Mouse (Mus musculus): ENCODE measurements at regions not wholly inside any gene's neighbourhood (a gene's known extent, or its start where the extent isn't known, plus 50 kb on each side); places are given as distances from the start of the nearest gene placed in this dataset.

DNA sequence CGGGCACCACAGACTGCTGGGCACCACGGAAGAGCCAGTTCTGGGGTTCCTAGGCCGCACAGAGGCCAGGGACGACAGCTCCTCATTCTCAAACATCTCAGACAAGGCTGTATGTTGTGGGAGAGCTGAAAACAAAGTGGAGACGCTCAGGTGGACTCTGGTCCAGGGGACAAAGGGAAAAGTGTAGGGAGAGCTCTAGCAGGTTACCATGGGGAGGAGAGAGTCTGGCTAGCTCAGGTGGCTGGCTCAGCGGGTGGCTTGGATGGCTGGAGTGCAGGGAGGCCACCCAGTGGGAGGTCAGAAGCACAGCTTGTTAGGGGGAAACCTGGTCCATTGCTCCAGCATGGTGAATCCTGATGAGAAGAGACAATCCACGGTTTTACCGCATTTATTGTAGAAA lies 253.3 kb upstream of the Mmadhc start:
- no peak overlapping the region for H3K27ac ChIP-seq (ENCODE audit: insufficient read depth, low read length)
- no peaks in the 10 kb centered on the region for H3K4me1 ChIP-seq (ENCODE audit: control insufficient read depth, insufficient read depth, low read length)
- H3K4me3 ChIP-seq (ENCODE audit: insufficient read depth, low read length), result no peak overlapping the region
- no peak for TF ChIP-seq CTCF (IDR thresholded peaks at IDR 0.05; ENCODE audit: borderline replicate concordance, insufficient read depth, low read length)
- no peak for TF ChIP-seq POLR2A (IDR thresholded peaks at IDR 0.05; ENCODE audit: low read depth, low read length)

DNA sequence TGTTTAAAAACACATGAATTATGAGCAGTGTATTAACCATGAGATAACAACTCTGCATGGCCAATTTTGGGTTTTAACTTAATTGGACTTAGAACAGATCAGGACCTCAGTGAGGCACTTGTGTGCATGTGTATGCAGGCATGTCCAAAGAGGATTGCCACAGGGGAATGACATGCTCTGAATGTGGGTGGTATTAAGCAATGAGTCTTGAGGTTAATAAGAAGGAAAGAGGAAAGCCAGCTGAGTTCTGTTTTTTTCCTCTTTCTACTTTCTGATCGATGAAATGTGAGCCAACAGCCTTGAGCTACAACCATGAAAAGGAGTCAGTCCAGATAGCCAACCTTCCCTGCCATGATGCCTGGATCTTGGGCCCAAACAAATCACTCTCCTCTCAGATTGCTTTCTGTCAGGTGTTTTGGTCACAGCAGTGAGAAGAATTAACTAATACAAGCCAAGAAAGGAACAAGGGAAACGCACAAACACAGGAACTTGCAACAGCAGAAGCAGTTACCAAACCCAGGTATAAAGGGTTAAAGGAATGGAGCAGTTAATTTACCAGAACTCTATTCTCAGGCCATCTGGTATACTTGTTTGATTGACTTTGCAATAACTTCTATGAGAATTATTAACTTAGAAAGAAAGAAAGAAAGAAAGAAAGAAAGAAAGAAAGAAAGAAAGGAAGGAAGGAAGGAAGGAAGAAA lies 243.3 kb upstream of the Mmadhc start:
- Histone ChIP-seq H3K27ac (ENCODE audit: insufficient read depth, low read length) (peak overlapping the region; percentile 95), H3K4me3 (ENCODE audit: insufficient read depth, low read length) (no peak overlapping the region), H3K4me1 (ENCODE audit: control insufficient read depth, insufficient read depth, low read length) (peaks cover 12% of the 10 kb centered on the region)
- no peak for TF ChIP-seq CTCF (IDR thresholded peaks at IDR 0.05; ENCODE audit: borderline replicate concordance, insufficient read depth, low read length)
- no peak for TF ChIP-seq POLR2A (IDR thresholded peaks at IDR 0.05; ENCODE audit: low read depth, low read length)

DNA sequence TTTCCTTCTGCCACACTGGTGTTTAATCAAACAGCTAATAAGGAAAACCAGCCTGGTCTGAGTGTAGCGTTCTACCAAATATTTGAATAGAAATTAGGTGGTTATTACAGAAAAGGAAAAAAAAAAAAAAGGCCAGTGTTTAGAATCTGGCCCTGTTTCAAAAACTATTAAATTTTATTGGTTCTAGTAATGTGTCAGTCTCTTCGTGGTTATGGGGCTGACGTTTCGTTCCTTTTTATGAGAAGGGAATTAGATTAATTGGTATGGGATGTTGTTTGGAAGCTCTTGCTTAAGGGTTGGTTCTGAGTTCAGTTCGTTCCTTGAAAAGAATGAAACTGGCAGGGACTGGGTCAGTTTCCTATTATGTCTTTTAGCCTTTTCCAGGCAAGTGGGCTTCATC lies 241.5 kb upstream of the Mmadhc start:
- Histone ChIP-seq H3K4me3 (ENCODE audit: insufficient read depth, low read length) (no peak overlapping the region), H3K27ac (ENCODE audit: insufficient read depth, low read length) (no peak overlapping the region), H3K4me1 (ENCODE audit: control insufficient read depth, insufficient read depth, low read length) (peaks cover 12% of the 10 kb centered on the region)
- no peak for TF ChIP-seq POLR2A (IDR thresholded peaks at IDR 0.05; ENCODE audit: low read depth, low read length)
- TF ChIP-seq CTCF (IDR thresholded peaks at IDR 0.05; ENCODE audit: borderline replicate concordance, insufficient read depth, low read length), result no peak

DNA sequence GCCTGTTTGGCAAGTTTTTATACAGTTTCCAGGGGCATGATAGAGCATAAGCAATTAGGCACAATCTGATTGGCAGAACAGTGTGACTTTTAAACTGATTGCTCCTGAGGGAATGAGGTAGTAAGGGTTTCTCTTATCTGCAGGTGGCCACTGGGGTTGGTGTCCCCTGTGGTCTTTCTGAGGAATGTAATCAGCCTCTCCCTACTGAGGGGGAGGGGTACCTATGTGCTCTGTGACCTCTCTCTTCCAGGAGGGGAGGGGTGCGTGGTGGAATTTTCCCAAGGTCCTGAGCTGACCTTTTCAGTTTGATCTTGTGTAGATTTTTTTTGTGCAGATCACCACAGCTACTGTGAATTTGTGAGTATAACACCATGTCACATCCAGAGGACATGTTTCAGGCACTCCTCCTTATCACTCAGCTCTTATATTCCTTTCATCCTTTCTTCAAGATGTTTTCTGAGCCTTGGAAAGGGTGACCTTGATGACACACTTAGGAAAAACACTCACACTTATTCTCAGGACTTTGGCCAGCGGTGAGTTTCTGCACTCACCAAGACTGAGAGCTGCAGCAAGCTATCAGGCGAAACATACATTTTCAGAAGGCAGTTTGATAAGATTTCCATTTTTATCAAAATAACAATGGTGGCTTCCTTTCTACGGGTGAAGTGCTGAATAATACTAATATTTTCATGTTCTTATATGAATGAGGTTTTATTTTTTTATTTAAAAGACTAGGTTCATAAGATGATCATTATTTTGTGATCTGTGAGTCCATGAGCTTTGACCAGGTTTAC lies 238.7 kb upstream of the Mmadhc start:
- H3K4me3 ChIP-seq (ENCODE audit: insufficient read depth, low read length), result no peak overlapping the region
- H3K4me1 ChIP-seq (ENCODE audit: control insufficient read depth, insufficient read depth, low read length), result peaks cover 9% of the 10 kb centered on the region
- peak overlapping the region; percentile 82 for H3K27ac ChIP-seq (ENCODE audit: insufficient read depth, low read length)
- TF ChIP-seq POLR2A (IDR thresholded peaks at IDR 0.05; ENCODE audit: low read depth, low read length) (no peak), CTCF (IDR thresholded peaks at IDR 0.05; ENCODE audit: borderline replicate concordance, insufficient read depth, low read length) (no peak)

DNA sequence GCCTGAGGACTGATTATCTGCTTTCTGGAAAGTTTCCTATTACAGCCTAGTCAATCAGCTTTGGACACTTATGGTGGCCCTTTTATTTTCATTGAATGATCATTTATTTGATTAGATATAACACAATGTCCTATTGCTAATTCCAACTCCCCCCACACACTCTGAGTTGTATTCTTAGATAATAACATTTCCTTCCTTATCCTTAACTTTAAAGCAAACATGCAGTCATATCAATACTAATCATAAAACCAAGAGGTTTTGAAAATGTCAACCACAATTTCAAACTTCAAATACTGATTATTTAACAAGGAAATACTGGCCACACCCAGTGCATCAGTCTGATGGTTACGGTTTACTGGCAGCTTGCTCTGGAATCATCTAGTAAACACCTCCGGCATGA lies 237.1 kb upstream of the Mmadhc start:
- H3K27ac ChIP-seq (ENCODE audit: insufficient read depth, low read length), result peak overlapping the region; percentile 83; the same call in 1 of the 2 replicates
- peaks cover 2% of the 10 kb centered on the region for H3K4me1 ChIP-seq (ENCODE audit: control insufficient read depth, insufficient read depth, low read length)
- H3K4me3 ChIP-seq (ENCODE audit: insufficient read depth, low read length), result no peak overlapping the region
- TF ChIP-seq CTCF (IDR thresholded peaks at IDR 0.05; ENCODE audit: borderline replicate concordance, insufficient read depth, low read length) (no peak), POLR2A (IDR thresholded peaks at IDR 0.05; ENCODE audit: low read depth, low read length) (no peak)

DNA sequence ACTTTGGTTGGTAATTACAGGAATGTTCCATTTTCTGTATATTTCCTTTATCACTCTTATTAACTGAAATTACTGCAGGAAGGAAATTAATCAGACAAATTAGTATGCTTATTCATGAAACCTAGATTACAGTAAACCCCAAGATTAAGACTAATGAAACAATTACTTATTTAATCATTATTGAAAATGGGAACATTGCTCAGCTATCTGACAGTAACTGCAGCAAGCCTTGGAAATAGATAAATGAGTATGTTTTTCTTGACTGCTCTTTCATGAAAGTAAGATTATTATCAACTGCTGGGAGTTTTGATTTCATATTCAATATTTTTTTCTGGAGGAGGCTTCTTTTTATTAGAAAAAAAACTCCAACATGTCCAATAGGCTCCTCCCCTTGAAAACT lies 230.8 kb upstream of the Mmadhc start:
- Histone ChIP-seq H3K4me1 (ENCODE audit: control insufficient read depth, insufficient read depth, low read length) (no peaks in the 10 kb centered on the region), H3K4me3 (ENCODE audit: insufficient read depth, low read length) (no peak overlapping the region), H3K27ac (ENCODE audit: insufficient read depth, low read length) (no peak overlapping the region)
- TF ChIP-seq CTCF (IDR thresholded peaks at IDR 0.05; ENCODE audit: borderline replicate concordance, insufficient read depth, low read length), result no peak
- no peak for TF ChIP-seq POLR2A (IDR thresholded peaks at IDR 0.05; ENCODE audit: low read depth, low read length)

DNA sequence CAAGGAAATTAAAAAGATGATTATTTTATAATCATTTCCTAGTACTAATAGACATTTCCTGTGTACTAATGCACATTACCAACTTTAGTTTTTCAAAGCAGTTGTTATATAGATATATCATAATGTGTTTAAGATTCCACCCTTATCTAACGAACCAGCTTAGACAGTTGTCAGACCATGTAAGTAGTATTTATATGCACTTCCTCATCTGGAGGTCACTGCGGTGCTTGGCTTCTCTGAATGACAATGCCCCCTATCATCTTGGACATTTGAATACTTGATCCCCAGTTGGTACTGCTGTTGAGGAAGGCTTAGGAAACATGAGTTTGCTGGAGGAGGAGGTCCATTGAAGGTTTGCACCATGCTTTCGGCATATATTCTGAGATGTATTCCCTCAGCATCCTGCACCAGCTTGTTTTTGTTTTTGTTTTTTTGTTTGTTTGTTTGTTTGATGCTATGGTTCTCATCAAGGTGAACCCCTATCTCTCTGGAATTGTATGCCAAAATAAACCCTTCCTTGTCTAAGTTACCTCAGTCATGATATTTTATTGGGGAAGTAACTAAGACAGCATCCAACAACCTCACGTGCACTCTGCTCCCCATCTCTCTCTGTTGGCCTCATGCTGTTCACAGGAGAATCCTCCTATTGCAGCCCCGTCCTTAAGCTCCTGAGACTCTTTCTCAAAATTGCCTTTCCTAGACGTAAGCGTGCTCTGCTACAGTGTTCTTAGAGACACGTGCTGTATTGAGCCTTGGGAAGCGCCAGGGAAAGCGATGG lies 228.4 kb upstream of the Mmadhc start:
- Histone ChIP-seq H3K4me1 (ENCODE audit: control insufficient read depth, insufficient read depth, low read length) (no peaks in the 10 kb centered on the region), H3K4me3 (ENCODE audit: insufficient read depth, low read length) (no peak overlapping the region), H3K27ac (ENCODE audit: insufficient read depth, low read length) (no peak overlapping the region)
- no peak for TF ChIP-seq CTCF (IDR thresholded peaks at IDR 0.05; ENCODE audit: borderline replicate concordance, insufficient read depth, low read length)
- no peak for TF ChIP-seq POLR2A (IDR thresholded peaks at IDR 0.05; ENCODE audit: low read depth, low read length)

DNA sequence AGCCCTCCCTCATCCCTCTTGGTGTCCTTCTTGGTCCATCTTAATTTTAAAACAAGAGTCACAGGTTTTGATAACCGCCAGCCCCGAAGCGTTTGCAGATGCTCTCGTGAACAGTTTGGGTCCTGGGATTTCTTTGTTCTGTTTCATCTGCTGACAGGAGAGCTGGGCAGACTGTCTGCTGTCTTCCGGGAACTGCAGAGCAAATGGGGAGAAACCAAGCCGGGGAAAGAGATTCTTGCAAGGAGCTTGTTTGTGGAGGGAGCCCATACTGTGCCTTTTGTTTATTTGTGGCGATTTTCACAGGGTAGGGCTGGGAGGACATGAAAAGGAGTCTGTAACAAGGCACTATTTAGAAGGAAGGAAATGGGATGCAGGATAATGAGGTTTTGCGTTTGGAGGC lies 223.6 kb upstream of the Mmadhc start:
- Histone ChIP-seq H3K4me3 (ENCODE audit: insufficient read depth, low read length) (no peak overlapping the region), H3K27ac (ENCODE audit: insufficient read depth, low read length) (no peak overlapping the region), H3K4me1 (ENCODE audit: control insufficient read depth, insufficient read depth, low read length) (no peaks in the 10 kb centered on the region; the same call in 1 of the 2 replicates)
- TF ChIP-seq POLR2A (IDR thresholded peaks at IDR 0.05; ENCODE audit: low read depth, low read length) (no peak), CTCF (IDR thresholded peaks at IDR 0.05; ENCODE audit: borderline replicate concordance, insufficient read depth, low read length) (no peak)

DNA sequence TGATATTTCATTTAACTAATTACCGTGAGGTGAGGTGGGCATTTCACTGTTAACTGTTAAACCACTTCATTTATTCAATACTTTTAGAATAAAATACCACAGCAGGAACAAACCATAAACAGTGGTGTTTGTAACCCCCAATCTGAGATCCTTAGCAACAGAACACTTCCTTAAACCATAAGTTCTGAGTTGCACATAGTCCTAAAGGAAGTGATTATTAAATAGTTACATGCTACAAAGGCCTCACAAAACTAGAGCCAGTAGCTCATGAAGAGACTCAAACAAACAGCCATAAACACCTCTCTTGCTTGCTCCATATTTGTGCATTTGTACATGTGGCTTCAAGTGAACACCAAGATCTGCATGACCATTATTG lies 222.5 kb upstream of the Mmadhc start:
- no peak overlapping the region for H3K4me3 ChIP-seq (ENCODE audit: insufficient read depth, low read length)
- no peak overlapping the region for H3K27ac ChIP-seq (ENCODE audit: insufficient read depth, low read length)
- no peaks in the 10 kb centered on the region; the same call in 1 of the 2 replicates for H3K4me1 ChIP-seq (ENCODE audit: control insufficient read depth, insufficient read depth, low read length)
- TF ChIP-seq POLR2A (IDR thresholded peaks at IDR 0.05; ENCODE audit: low read depth, low read length), result no peak
- TF ChIP-seq CTCF (IDR thresholded peaks at IDR 0.05; ENCODE audit: borderline replicate concordance, insufficient read depth, low read length), result no peak
